Mouse (Mus musculus): ENCODE results near the gene Top2a.

The Top2a gene

GRCm38 (mm10) chr11:98981289-98981996, 42.5 kb downstream of the Top2a start:
- no peak for DNase-seq

GRCm38 (mm10) chr11:98979356-98979755, 44.6 kb downstream of the Top2a start:
- DNase-seq, result no peak

GRCm38 (mm10) chr11:98978526-98979148, 45.4 kb downstream of the Top2a start:
- DNase-seq, result no peak

GRCm38 (mm10) chr11:98974871-98975719, 48.9 kb downstream of the Top2a start:
- peak; percentile 82 for DNase-seq

- DNase-seq, result no peak
Measured at GRCm38 (mm10) chr11:98974213-98974612, 49.8 kb downstream of the Top2a start.

- no peak for DNase-seq
Measured at GRCm38 (mm10) chr11:98973584-98973983, 50.4 kb downstream of the Top2a start.

- no peak for DNase-seq
Measured at GRCm38 (mm10) chr11:98972801-98973360, 51.1 kb downstream of the Top2a start.

- peak; percentile 88 for DNase-seq
Measured at GRCm38 (mm10) chr11:98972215-98972614, 51.8 kb downstream of the Top2a start.

- peak; percentile 93 for DNase-seq
Measured at GRCm38 (mm10) chr11:98971316-98972031, 52.5 kb downstream of the Top2a start.

- DNase-seq, result peak; percentile 49
Measured at GRCm38 (mm10) chr11:98970191-98970925, 53.6 kb downstream of the Top2a start.

- peak; percentile 67 for DNase-seq
Measured at GRCm38 (mm10) chr11:98969496-98969927, 54.5 kb downstream of the Top2a start.

- peak; percentile 82 for DNase-seq
Measured at GRCm38 (mm10) chr11:98968716-98969495, 55.1 kb downstream of the Top2a start.

- DNase-seq, result no peak
Measured at GRCm38 (mm10) chr11:98968079-98968478, 55.9 kb downstream of the Top2a start.

- peak; percentile 91 for DNase-seq
Measured at GRCm38 (mm10) chr11:98966499-98967141, 57.4 kb downstream of the Top2a start.

GRCm38 (mm10) chr11:98965416-98966077, 58.4 kb downstream of the Top2a start:
- peak; percentile 77 for DNase-seq

- peak; percentile 87 for DNase-seq
Measured at GRCm38 (mm10) chr11:98964616-98965415, 59.2 kb downstream of the Top2a start.

GRCm38 (mm10) chr11:98964201-98964615, 59.8 kb downstream of the Top2a start:
- no peak for DNase-seq

GRCm38 (mm10) chr11:98963191-98964021, 60.6 kb downstream of the Top2a start:
- peak; percentile 89 for DNase-seq
